Mouse (Mus musculus) liver, embryonic 14.5 days (tissue): ENCODE measurements at regions not wholly inside any gene's neighbourhood (a gene's known extent, or its start where the extent isn't known, plus 50 kb on each side); places are given as distances from the start of the nearest gene placed in this dataset.

ENCODE experiments used
- ATAC-seq: fragments of 200-750 bp; cut with Nextera tagmentation; 2 replicates; pipeline ENCODE4 v1.8.0; 2017; ENCODE audit warnings: moderate number of reproducible peaks, mild to moderate bottlenecking, moderate library complexity; ENCODE audit not compliant: insufficient read depth
- DNase-seq, 3 experiments: peaks; one replicate each; pipeline ENCODE4 v3.0.0-alpha.2; 2012 to 2013; ENCODE audit warnings: low read depth in 3 of 3, low spot score in 3 of 3
- H3K27ac ChIP-seq: fragments of 300-500 bp; sonication (generic); 2 replicates; pipeline ENCODE4 v1.5.1; 2014; ENCODE audit warnings: moderate library complexity, mild to moderate bottlenecking, control low read depth, inconsistent platforms
- H3K27me3 ChIP-seq: fragments of 300-500 bp; sonication (generic); 2 replicates; pipeline ENCODE4 v1.6.1; 2014; ENCODE audit warnings: mild to moderate bottlenecking, low read length, moderate library complexity; ENCODE audit not compliant: control insufficient read depth, insufficient read depth
- H3K36me3 ChIP-seq: fragments of 300-500 bp; sonication (generic); replicated peaks from 2 replicates; pipeline ENCODE4 v1.6.1; 2014; ENCODE audit warnings: low read depth; ENCODE audit not compliant: control insufficient read depth, insufficient read depth
- H3K4me1 ChIP-seq, 2 experiments: fragments of 200-500 bp in 1 of 2; fragments of 300-500 bp in 1 of 2; sonication (generic) in 1 of 2; replicated peaks; 2 replicates each; pipeline ENCODE4 v1.6.1; 2012 to 2014; ENCODE audit warnings: antibody characterized with exemption in 1 of 2, inconsistent platforms in 1 of 2, low read length in 1 of 2; ENCODE audit not compliant: control insufficient read depth in 2 of 2, insufficient read depth in 2 of 2
- H3K4me2 ChIP-seq: fragments of 300-500 bp; sonication (generic); 2 replicates; pipeline ENCODE4 v1.6.1; 2014; ENCODE audit warnings: low read depth, mild to moderate bottlenecking, control low read depth, moderate library complexity
- H3K4me3 ChIP-seq, 2 experiments: fragments of 200-500 bp in 1 of 2; fragments of 300-500 bp in 1 of 2; sonication (generic) in 1 of 2; 2 replicates each; pipeline ENCODE4 v1.5.1; 2012 to 2014; ENCODE audit warnings: low read depth in 2 of 2, low read length in 2 of 2, mild to moderate bottlenecking in 2 of 2, control low read depth in 1 of 2, inconsistent platforms in 1 of 2, moderate library complexity in 1 of 2; ENCODE audit not compliant: insufficient read depth in 1 of 2
- H3K9ac ChIP-seq: fragments of 300-500 bp; sonication (generic); replicated peaks from 2 replicates; pipeline ENCODE4 v1.6.1; 2014; ENCODE audit warnings: mild to moderate bottlenecking, control low read depth, moderate library complexity
- H3K9me3 ChIP-seq: fragments of 300-500 bp; sonication (generic); 2 replicates; pipeline ENCODE4 v1.6.1; 2016; ENCODE audit warnings: low read length, mixed read lengths; ENCODE audit not compliant: control insufficient read depth
- CTCF ChIP-seq: IDR thresholded peaks from 2 replicates; pipeline ENCODE4 v1.5.1; 2016; ENCODE audit warnings: antibody characterized with exemption, low read depth, control low read depth
- EP300 ChIP-seq: IDR thresholded peaks from 2 replicates; pipeline ENCODE4 v1.6.1; 2016; ENCODE audit warnings: antibody characterized with exemption, low read depth
- WGBS: fragments of 180-500 bp; shearing (Covaris S2); extraction: QIAGEN DNeasy Blood & Tissue Kit; methylation state at CpG from one replicate; pipeline ENCODE4 v1.1.7; 2014; ENCODE audit not compliant: insufficient replicate concordance; 5-methylcytosine and 5-hydroxymethylcytosine counted together

GRCm38 (mm10) chr2:51015360-51016128, 133.4 kb downstream of the Rnd3 start:
- ATAC-seq (no peak), DNase-seq (no peak)
- Histone ChIP-seq H3K4me2 (no peak overlapping the region), H3K9ac (no peak overlapping the region), H3K27me3 (no peaks in the 10 kb centered on the region), H3K4me1 (no peaks in the 10 kb centered on the region), H3K36me3 (no peaks in the 10 kb centered on the region), H3K9me3 (no peaks in the 10 kb centered on the region), H3K27ac (no peak overlapping the region), H3K4me3 (no peak overlapping the region)
- WGBS = 40% methylated on average over 7 of the region's 7 CpGs
- TF ChIP-seq EP300 = no peak
- no peak for TF ChIP-seq CTCF

- ATAC-seq = no peak
- no peaks in the 10 kb centered on the region for H3K27me3 ChIP-seq
These were observed 134.7 kb downstream of the Rnd3 start for GRCm38 (mm10) chr2:51014232-51014631.

GRCm38 (mm10) chr2:51013090-51013489, 135.8 kb downstream of the Rnd3 start:
- DNase-seq (no peak), ATAC-seq (no peak)
- no peaks in the 10 kb centered on the region for H3K9me3 ChIP-seq
- H3K9ac ChIP-seq = no peak overlapping the region
- TF ChIP-seq CTCF = no peak
- TF ChIP-seq EP300 = no peak
- H3K4me3 ChIP-seq = no peak overlapping the region
- H3K4me1 ChIP-seq = no peaks in the 10 kb centered on the region
- no peak overlapping the region for H3K27ac ChIP-seq
- no peak overlapping the region for H3K4me2 ChIP-seq
- 28% methylated on average over 2 of the region's 2 CpGs for WGBS
- no peaks in the 10 kb centered on the region for H3K36me3 ChIP-seq
- no peaks in the 10 kb centered on the region for H3K27me3 ChIP-seq

More at GRCm38 (mm10) chr2:51014232-51014631, 134.7 kb downstream of the Rnd3 start:
- DNase-seq = no peak
- H3K9me3 ChIP-seq = no peaks in the 10 kb centered on the region
- no peaks in the 10 kb centered on the region for H3K36me3 ChIP-seq
- H3K4me1 ChIP-seq = no peaks in the 10 kb centered on the region
- TF ChIP-seq CTCF (no peak), EP300 (no peak)
- H3K4me2 ChIP-seq = no peak overlapping the region
- no peak overlapping the region for H3K27ac ChIP-seq
- H3K4me3 ChIP-seq = no peak overlapping the region
- no peak overlapping the region for H3K9ac ChIP-seq

GRCm38 (mm10) chr2:51008251-51008533, 140.7 kb downstream of the Rnd3 start:
- TF ChIP-seq CTCF (no peak), EP300 (no peak)
- H3K36me3 ChIP-seq = no peaks in the 10 kb centered on the region
- H3K27ac ChIP-seq = no peak overlapping the region
- no peak overlapping the region for H3K4me3 ChIP-seq
- H3K4me1 ChIP-seq = no peaks in the 10 kb centered on the region
- H3K4me2 ChIP-seq = no peak overlapping the region
- no peak for DNase-seq
- H3K27me3 ChIP-seq = no peaks in the 10 kb centered on the region
- H3K9ac ChIP-seq = no peak overlapping the region
- ATAC-seq = no peak
- H3K9me3 ChIP-seq = no peaks in the 10 kb centered on the region
- WGBS = 48% methylated on average over 2 of the region's 2 CpGs

GRCm38 (mm10) chr2:51007409-51008250, 141.3 kb downstream of the Rnd3 start:
- 60% methylated on average over 11 of the region's 11 CpGs for WGBS

More at GRCm38 (mm10) chr2:51007409-51008250, 141.3 kb downstream of the Rnd3 start:
- H3K4me1 ChIP-seq = no peaks in the 10 kb centered on the region
- H3K4me3 ChIP-seq = no peak overlapping the region
- H3K4me2 ChIP-seq = no peak overlapping the region
- TF ChIP-seq EP300 (no peak), CTCF (no peak)
- no peaks in the 10 kb centered on the region for H3K9me3 ChIP-seq
- no peaks in the 10 kb centered on the region for H3K36me3 ChIP-seq
- no peak overlapping the region for H3K27ac ChIP-seq
- no peak overlapping the region for H3K9ac ChIP-seq
- H3K27me3 ChIP-seq = no peaks in the 10 kb centered on the region
- no peak for DNase-seq
- ATAC-seq = no peak
